Mouse (Mus musculus) T-cell, adult 66 days (primary cell): Measurements from ENCODE around the gene Pnp. TPM values are rescaled to one million over a fixed set of nuclear protein-coding genes. Genes with fewer than 3 reads are reported as not detected.

Experiments used
- total RNA-seq, 2 experiments: library from RNA; stranded (reverse); gene quantifications; 3 replicates in 1 of 2; 4 replicates in 1 of 2; pipeline ENCODE4 v1.2.4; 2023

The Pnp gene
- 10 to 100 TPM; 14.9 to 29.4 TPM for total RNA-seq

DNA sequence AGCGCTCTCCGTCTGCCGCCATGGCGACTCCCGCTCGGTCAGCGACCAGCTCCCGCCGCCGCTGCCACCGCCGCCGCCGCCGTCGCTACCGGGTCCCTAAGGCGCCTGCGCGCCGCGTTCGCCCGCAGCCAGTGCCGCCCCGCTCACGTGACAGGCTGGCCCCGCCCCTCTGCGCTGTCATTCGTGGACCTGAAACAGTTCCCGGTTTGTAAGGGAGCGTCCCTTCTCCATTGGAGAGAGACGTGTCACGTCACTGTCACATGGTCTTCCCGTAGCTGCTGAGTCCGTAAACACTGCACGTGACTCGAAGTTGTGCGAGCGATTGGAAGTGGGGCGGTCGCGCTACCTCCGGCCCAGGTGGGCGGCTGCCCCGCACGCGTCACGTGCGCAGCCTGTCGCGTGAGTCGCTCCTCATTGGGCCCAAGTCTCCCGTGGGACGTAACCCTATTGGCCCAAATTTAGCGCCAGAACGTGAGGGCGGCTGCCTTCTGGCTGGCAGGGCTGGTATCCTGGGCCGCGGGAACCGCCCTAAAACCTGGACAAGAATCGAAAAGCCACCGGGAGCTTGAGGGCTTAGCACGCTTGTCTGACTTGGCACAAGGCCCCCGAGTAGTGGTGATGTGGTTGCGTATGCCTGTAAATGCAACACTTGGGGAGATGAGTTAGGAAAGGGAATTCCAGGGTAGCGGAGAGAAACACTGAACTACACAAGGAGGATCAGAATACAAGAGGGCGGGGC, at the start of gene Pnp, which contains the start of gene Pip4p1:
Gene Pnp, plus strand, starts transcription at position 329 of the 739 bp plus-strand sequence.
Gene Pip4p1, minus strand, starts transcription at position 103 of the 739 bp plus-strand sequence.

GRCm38 (mm10) chr14:50897374-50897765, 33.5 kb upstream of the Pnp start, which contains the start of gene Klhl33:
Klhl33 (minus strand) TSS chr14:50897507.

DNA sequence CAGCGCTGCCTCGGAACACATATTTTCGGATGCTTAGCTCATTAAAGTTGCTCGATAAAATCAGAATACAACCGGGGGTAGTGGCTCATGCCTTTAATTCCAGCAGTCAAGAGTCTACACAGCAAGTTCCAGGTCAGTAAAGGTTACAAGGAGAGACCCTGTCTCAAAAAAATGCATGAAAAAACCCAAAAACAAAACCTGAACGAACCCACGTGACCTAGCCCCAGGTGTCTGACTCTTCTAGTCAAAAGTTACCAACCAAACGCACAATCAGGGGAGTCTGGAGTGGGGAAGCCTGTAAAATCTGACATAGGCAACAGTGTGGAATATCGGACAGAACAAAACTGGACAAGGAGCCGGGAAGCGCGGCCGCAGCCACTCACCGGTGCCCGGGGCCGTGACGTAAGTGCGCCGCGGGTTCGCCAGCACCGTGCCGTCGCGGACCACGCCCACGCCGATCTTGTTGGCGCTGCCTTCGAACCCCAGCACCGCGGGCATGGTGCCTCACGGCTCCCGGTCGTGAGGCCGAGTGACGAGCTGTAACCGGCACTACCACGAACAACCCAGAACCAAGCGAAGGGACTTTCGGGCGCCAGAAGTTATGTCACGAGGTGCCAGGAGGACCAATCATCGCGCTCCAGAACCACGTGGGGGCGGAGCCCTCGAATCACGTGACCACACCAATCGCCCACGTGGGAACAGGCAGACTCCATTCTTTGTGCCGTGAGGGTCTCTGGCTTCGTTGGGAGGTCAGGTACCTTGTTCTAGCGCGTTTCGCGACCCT, 6.4 kb upstream of the Pnp start, which contains the start of the genes Osgep and Apex1:
Gene Osgep, minus strand, starts transcription at position 613 of the 784 bp plus-strand sequence.
Gene Apex1, plus strand, starts transcription at position 688 of the 784 bp plus-strand sequence.

DNA sequence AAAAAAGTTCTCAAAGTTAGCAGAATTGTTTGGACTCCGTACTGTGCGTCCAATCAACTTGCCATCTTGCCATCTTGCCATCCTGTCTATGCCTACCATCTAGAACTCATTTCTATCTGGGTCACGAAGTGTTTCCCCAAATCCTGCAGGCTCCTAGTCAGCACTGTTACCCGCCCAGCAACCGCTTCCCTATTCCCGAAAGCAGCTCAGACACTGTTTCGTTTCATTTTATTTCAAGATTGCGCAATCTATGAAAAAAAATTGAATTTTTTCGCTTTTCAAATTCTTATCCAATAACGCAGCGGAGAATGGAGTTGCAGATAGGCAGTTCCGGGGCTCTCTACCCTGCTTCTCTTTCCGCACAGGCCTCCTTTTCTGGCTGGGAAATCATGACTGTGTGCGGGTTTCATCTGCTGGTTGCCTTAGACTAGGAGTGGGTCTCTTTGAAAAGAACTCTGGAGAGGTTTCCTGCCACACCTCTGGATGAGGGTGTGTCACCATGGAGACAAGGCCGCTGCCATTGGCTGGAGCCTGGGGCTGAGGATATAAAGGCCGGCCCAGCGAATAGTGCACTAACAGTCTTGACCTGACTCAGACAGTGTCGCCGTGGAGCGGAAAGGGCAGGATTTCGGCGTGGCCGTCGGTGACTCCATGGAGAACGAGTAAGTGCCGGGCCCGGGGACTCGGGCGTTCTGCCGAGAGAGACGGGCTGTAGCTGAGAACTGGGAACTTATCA, 13.2 kb downstream of the Pnp start, which contains the start of gene Gm49342:
Gene Gm49342, plus strand, starts transcription at position 586 of the 736 bp plus-strand sequence.

DNA sequence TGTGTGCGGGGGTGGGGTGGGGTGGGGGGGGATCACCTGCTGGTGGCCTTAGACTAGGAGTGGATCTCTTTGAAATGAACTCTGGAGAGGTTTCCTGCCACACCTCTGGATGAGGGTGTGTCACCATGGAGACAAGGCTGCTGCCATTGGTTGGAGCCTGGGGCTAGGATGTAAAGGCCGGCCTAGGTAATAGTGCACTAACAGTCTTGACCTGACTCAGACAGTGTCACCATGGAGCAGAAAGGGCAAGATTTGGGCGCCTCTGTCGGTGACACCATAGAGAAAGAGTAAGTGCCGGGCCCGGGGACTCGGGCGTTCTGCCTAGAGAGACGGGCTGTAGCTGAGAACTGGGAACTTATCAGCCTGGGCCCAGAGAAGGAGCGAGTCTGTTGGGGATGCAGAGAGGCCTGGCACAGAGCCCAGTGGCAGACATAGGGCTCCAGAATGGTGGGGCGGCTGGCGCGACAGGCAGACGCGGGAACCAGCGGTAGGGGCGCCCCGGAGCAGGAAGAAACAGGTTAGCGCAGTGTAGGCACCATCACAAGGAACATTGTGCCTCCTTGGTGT, 25.1 kb downstream of the Pnp start, which contains the start of gene Pnp2:
Gene Pnp2, plus strand, starts transcription at position 51 of the 567 bp plus-strand sequence.

GRCm38 (mm10) chr14:51007152-51007801, 76.4 kb downstream of the Pnp start, which contains the start of gene Rnase10:
Rnase10 (plus strand) TSS chr14:51007751.

Other genes with a start within 250 kb of the Pnp start
- not detected for gene Olfr747, start 237.9 kb upstream of the Pnp start, total RNA-seq
- not detected for gene Olfr748, start 223.7 kb upstream of the Pnp start, total RNA-seq
- gene Olfr749, start 186.0 kb upstream of the Pnp start, total RNA-seq = not detected
- gene Ttc5, start 145.6 kb upstream of the Pnp start, total RNA-seq = 10 to 100 TPM; 79.2 to 79.7 TPM
- under 1 TPM in 1 of 2 experiments, not detected in 1; 0.50 TPM for gene Ccnb1ip1, start 123.3 kb upstream of the Pnp start, total RNA-seq
- gene Parp2, start 123.2 kb upstream of the Pnp start, total RNA-seq = 10 to 100 TPM; 49.9 to 50.6 TPM
- 10 to 100 TPM; 40.3 to 43.6 TPM for gene Tep1, start 60.5 kb upstream of the Pnp start, total RNA-seq
- not detected for gene Klhl33, start 33.6 kb upstream of the Pnp start, total RNA-seq
- 10 to 100 TPM; 29.2 to 31.8 TPM for gene Osgep, start 6.2 kb upstream of the Pnp start, total RNA-seq
- gene Apex1, start 6.1 kb upstream of the Pnp start, total RNA-seq = 10 to 100 TPM; 45.3 to 49.3 TPM
- gene Pip4p1, start 226 bp upstream of the Pnp start, total RNA-seq = 10 to 100 TPM; 72.8 to 86.5 TPM
- 10 to 100 TPM in 1 of 2 experiments, 1 to 10 TPM in 1; 9.2 to 28.2 TPM for gene Gm49342, start 13.4 kb downstream of the Pnp start, total RNA-seq
- 1 to 10 TPM in 1 of 2 experiments, under 1 TPM in 1; 0.56 to 1.3 TPM for gene Pnp2, start 24.9 kb downstream of the Pnp start, total RNA-seq
- gene Rnase10, start 76.7 kb downstream of the Pnp start, total RNA-seq = not detected
- gene Rnase9, start 110.8 kb downstream of the Pnp start, total RNA-seq = not detected
- gene Rnase11, start 119.1 kb downstream of the Pnp start, total RNA-seq = not detected
- gene Rnase12, start 126.6 kb downstream of the Pnp start, total RNA-seq = not detected
- gene Olfr750, start 143.4 kb downstream of the Pnp start, total RNA-seq = not detected
- gene Rnase4, start 160.0 kb downstream of the Pnp start, total RNA-seq = 1 to 10 TPM in 1 of 2 experiments, under 1 TPM in 1; 0.76 to 1.7 TPM
- not detected for gene Ang, start 160.1 kb downstream of the Pnp start, total RNA-seq
- not detected for gene Eddm3b, start 183.3 kb downstream of the Pnp start, total RNA-seq
- 1 to 10 TPM; 3.9 to 4.3 TPM for gene Rnase6, start 192.8 kb downstream of the Pnp start, total RNA-seq
- gene Rnase1, start 215.7 kb downstream of the Pnp start, total RNA-seq = not detected
- not detected for gene Rnase2b, start 231.2 kb downstream of the Pnp start, total RNA-seq